Mouse (Mus musculus) kidney, postnatal 0 days (tissue): Measurements from ENCODE around the gene Tmod1. TPM values are rescaled to one million over a fixed set of nuclear protein-coding genes. Genes with fewer than 3 reads are reported as not detected.

Experiments used
- ATAC-seq: fragments of 200-750 bp; cut with Nextera tagmentation; replicated peaks from 2 replicates; pipeline ENCODE4 v1.8.0; 2017; ENCODE audit warnings: low read depth, moderate number of reproducible peaks, moderate TSS enrichment, moderate library complexity; ENCODE audit not compliant: low FRiP score
- DNase-seq: peaks from one replicate; pipeline ENCODE4 v3.0.0-alpha.2; 2016; ENCODE audit warnings: low spot score
- H3K27ac ChIP-seq: fragments of 300-500 bp; sonication (generic); 2 replicates; pipeline ENCODE4 v1.5.1; 2014; ENCODE audit warnings: mild to moderate bottlenecking
- H3K27me3 ChIP-seq: fragments of 300-500 bp; sonication (generic); 2 replicates; pipeline ENCODE4 v1.6.1; 2014; ENCODE audit warnings: low read length, mixed read lengths; ENCODE audit not compliant: insufficient read depth
- H3K36me3 ChIP-seq: fragments of 300-500 bp; sonication (generic); 2 replicates; pipeline ENCODE4 v1.6.1; 2014; ENCODE audit warnings: low read length, mixed read lengths; ENCODE audit not compliant: insufficient read depth
- H3K4me1 ChIP-seq: fragments of 300-500 bp; sonication (generic); replicated peaks from 2 replicates; pipeline ENCODE4 v1.6.1; 2014; ENCODE audit warnings: antibody characterized with exemption, low read length, mixed read lengths; ENCODE audit not compliant: insufficient read depth
- H3K4me2 ChIP-seq: fragments of 300-500 bp; sonication (generic); 2 replicates; pipeline ENCODE4 v1.6.1; 2014; ENCODE audit warnings: mild to moderate bottlenecking, low read length, moderate library complexity, mixed read lengths
- H3K4me3 ChIP-seq: fragments of 300-500 bp; sonication (generic); replicated peaks from 2 replicates; pipeline ENCODE4 v1.5.1; 2014; ENCODE audit warnings: low read depth, low read length
- H3K9ac ChIP-seq: fragments of 300-500 bp; sonication (generic); 2 replicates; pipeline ENCODE4 v1.6.1; 2014; ENCODE audit warnings: low read depth, low read length
- H3K9me3 ChIP-seq: fragments of 300-500 bp; sonication (generic); replicated peaks from 2 replicates; pipeline ENCODE4 v1.6.1; 2016; ENCODE audit warnings: low read length, inconsistent platforms, mixed read lengths
- CTCF ChIP-seq: IDR thresholded peaks from 2 replicates; pipeline ENCODE4 v1.5.1; 2016; ENCODE audit warnings: antibody characterized with exemption, low read depth, mild to moderate bottlenecking, moderate library complexity
- WGBS: fragments of 180-500 bp; shearing (Covaris S2); extraction: QIAGEN DNeasy Blood & Tissue Kit; methylation state at CpG from one replicate; pipeline ENCODE4 v1.1.7; 2014; 5-methylcytosine and 5-hydroxymethylcytosine counted together
- polyA plus RNA-seq: library from polyadenylated mRNA; unstranded; fragments of >200 nt; fragmentation: Nextera tagmentation; extraction: Ambion mirVana; gene quantifications from 2 replicates; pipeline ENCODE4 v1.2.1, GENCODE M21; 2015

Gene Tmod1
- polyA plus RNA-seq, 1 experiment from 2014 or later = 5.5 TPM

- no peak overlapping the region for H3K4me3 ChIP-seq
- WGBS = 53% methylated on average over 15 of the region's 15 CpGs
- H3K9me3 ChIP-seq = no peaks in the 10 kb centered on the region
- H3K27me3 ChIP-seq = no peaks in the 10 kb centered on the region
- H3K9ac ChIP-seq = no peak overlapping the region
- no peaks in the 10 kb centered on the region for H3K36me3 ChIP-seq
- DNase-seq = no peak
- ATAC-seq = no peak
- H3K4me2 ChIP-seq = no peak overlapping the region
- no peaks in the 10 kb centered on the region for H3K4me1 ChIP-seq
- no peak for TF ChIP-seq CTCF
- H3K27ac ChIP-seq = no peak overlapping the region
Measured at GRCm38 (mm10) chr4:46094916-46095825, 56.4 kb downstream of the Tmod1 start.

DNA sequence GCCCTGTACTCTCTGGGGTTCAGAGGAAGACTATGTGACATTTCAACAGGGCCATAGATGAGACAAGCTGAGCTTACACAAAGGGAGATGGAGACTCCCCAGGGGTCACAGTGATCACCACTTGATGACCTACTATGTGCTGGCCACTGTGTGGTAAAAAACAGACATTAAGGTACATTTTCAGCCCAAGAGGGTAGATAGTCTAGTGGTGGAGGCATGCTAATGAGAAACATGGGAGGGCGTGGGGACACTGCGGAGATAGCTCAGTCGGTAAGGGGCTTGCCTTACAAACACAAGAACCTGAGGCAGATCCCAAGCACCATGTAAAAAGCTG, 57.1 kb downstream of the Tmod1 start:
- Histone ChIP-seq H3K9me3 (no peaks in the 10 kb centered on the region), H3K4me3 (no peak overlapping the region), H3K4me1 (peaks cover under 1% of the 10 kb centered on the region), H3K4me2 (no peak overlapping the region), H3K9ac (no peak overlapping the region), H3K36me3 (no peaks in the 10 kb centered on the region), H3K27ac (no peak overlapping the region), H3K27me3 (no peaks in the 10 kb centered on the region)
- ATAC-seq (no peak), DNase-seq (no peak)
- TF ChIP-seq CTCF = no peak
- 94% methylated on average over 3 of the region's 3 CpGs for WGBS

DNA sequence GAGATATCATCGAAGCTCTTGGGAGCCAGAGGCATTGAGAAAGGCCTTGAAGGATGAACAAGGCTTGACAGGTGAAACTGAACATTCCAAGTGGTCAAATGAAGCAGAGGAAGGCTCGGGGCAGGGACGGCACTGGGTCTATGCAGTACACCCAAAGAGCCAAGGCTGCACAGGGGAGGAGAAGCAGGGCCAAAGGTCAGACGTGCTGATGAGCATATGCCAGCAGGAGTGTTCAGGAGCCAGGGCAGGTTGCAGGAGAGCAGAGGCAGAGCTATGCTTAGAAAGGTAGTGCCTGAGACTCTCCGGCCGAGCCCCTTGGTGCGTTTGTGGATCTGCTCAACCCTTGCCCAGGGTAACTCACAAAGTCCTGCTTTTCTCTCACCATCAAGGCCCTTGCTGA, 57.8 kb downstream of the Tmod1 start:
- no peak for TF ChIP-seq CTCF
- Histone ChIP-seq H3K9me3 (no peaks in the 10 kb centered on the region), H3K27ac (no peak overlapping the region), H3K36me3 (no peaks in the 10 kb centered on the region), H3K4me1 (peaks cover 6% of the 10 kb centered on the region), H3K27me3 (no peaks in the 10 kb centered on the region), H3K4me2 (no peak overlapping the region), H3K4me3 (no peak overlapping the region), H3K9ac (no peak overlapping the region)
- no peak for ATAC-seq
- no peak for DNase-seq
- WGBS = 86% methylated on average over 7 of the region's 7 CpGs

DNA sequence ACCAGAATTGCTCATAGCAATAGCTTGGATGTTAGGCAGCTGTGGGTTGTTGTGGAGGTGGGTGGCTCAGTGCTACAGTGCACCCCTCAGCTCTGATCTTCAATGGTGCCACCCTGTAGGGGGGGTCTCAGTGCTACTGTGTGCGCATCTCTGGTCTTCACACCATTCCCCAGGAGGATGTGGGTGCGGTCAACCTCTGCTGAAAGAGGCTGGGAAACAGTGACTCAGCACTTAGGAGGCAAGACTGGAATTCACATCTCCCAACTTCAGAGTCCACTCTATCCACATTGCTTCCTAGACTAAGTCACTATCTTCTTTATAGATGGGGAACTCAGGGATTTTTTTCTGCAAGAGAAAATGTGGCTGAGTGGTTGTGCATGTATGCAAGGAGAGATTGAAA, 58.9 kb downstream of the Tmod1 start:
- no peak for TF ChIP-seq CTCF
- Histone ChIP-seq H3K9me3 (no peaks in the 10 kb centered on the region), H3K4me1 (peaks cover 6% of the 10 kb centered on the region), H3K4me3 (no peak overlapping the region), H3K4me2 (no peak overlapping the region), H3K27ac (no peak overlapping the region), H3K27me3 (no peaks in the 10 kb centered on the region), H3K9ac (no peak overlapping the region), H3K36me3 (no peaks in the 10 kb centered on the region)
- ATAC-seq (no peak), DNase-seq (no peak)
- WGBS = 91% methylated on average over 2 of the region's 2 CpGs

DNA sequence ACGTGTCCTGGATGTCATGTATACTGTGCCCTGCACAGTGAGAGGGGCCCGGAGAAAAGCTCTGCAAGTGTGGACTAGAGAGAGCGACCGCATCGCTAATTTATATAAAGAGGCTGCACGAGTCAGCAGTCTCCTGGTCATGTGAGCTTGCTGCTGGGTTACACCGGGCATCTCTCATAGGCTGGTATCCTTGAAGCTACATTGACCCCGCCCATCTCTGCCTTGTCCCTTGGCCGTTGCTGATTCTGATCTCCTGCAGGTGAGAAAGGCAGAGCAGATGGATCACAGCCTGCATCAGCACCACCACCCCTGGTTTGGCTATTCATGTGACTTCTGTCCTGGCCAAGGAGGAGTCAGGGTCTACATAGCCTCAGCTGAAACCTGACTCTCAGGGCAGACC, 60.4 kb downstream of the Tmod1 start:
- no peak for TF ChIP-seq CTCF
- Histone ChIP-seq H3K27me3 (no peaks in the 10 kb centered on the region), H3K4me1 (peaks cover 6% of the 10 kb centered on the region), H3K9me3 (no peaks in the 10 kb centered on the region), H3K4me3 (no peak overlapping the region), H3K27ac (no peak overlapping the region), H3K4me2 (no peak overlapping the region), H3K36me3 (no peaks in the 10 kb centered on the region), H3K9ac (no peak overlapping the region)
- 52% methylated on average over 9 of the region's 9 CpGs for WGBS
- no peak for DNase-seq
- no peak for ATAC-seq

- DNase-seq (peak; percentile 59), ATAC-seq (peak; percentile 55)
- no peak overlapping the region for H3K4me2 ChIP-seq
- H3K9me3 ChIP-seq = no peaks in the 10 kb centered on the region
- H3K27ac ChIP-seq = peak overlapping the region; percentile 73; the same call in 1 of the 2 replicates
- H3K4me1 ChIP-seq = peaks cover 6% of the 10 kb centered on the region
- H3K27me3 ChIP-seq = no peaks in the 10 kb centered on the region
- WGBS = 30% methylated on average over 7 of the region's 7 CpGs
- no peak overlapping the region for H3K4me3 ChIP-seq
- TF ChIP-seq CTCF = no peak
- no peaks in the 10 kb centered on the region for H3K36me3 ChIP-seq
- no peak overlapping the region for H3K9ac ChIP-seq
Measured at GRCm38 (mm10) chr4:46100539-46100938, 61.8 kb downstream of the Tmod1 start.
